Mouse (Mus musculus) neural tube, embryonic 15.5 days (tissue): ENCODE measurements around the gene Tspan2. TPM values are rescaled to one million over a fixed set of nuclear protein-coding genes. Genes with fewer than 3 reads are reported as not detected.

Source experiments
- ATAC-seq: fragments of 200-750 bp; cut with Nextera tagmentation; 2 replicates; pipeline ENCODE4 v1.8.0; 2017; ENCODE audit warnings: mild to moderate bottlenecking, moderate TSS enrichment, moderate library complexity; ENCODE audit not compliant: low FRiP score
- H3K27ac ChIP-seq: fragments of 300-500 bp; sonication (generic); replicated peaks from 2 replicates; pipeline ENCODE4 v1.5.1; 2015; ENCODE audit warnings: mild to moderate bottlenecking, inconsistent platforms
- H3K27me3 ChIP-seq: fragments of 300-500 bp; sonication (generic); replicated peaks from 2 replicates; pipeline ENCODE4 v1.6.1; 2015; ENCODE audit warnings: inconsistent platforms
- H3K36me3 ChIP-seq: fragments of 300-500 bp; sonication (generic); 2 replicates; pipeline ENCODE4 v1.6.1; 2015; ENCODE audit warnings: inconsistent platforms
- H3K4me1 ChIP-seq: fragments of 300-500 bp; sonication (generic); 2 replicates; pipeline ENCODE4 v1.6.1; 2015; ENCODE audit warnings: inconsistent platforms
- H3K4me2 ChIP-seq: fragments of 300-500 bp; sonication (generic); 2 replicates; pipeline ENCODE4 v1.6.1; 2015; ENCODE audit warnings: inconsistent platforms, mild to moderate bottlenecking, moderate library complexity
- H3K4me3 ChIP-seq: fragments of 300-500 bp; sonication (generic); replicated peaks from 2 replicates; pipeline ENCODE4 v1.5.1; 2015; ENCODE audit warnings: mild to moderate bottlenecking, inconsistent platforms
- H3K9ac ChIP-seq: fragments of 300-500 bp; sonication (generic); replicated peaks from 2 replicates; pipeline ENCODE4 v1.6.1; 2015; ENCODE audit warnings: mild to moderate bottlenecking, inconsistent platforms
- H3K9me3 ChIP-seq: fragments of 300-500 bp; sonication (generic); replicated peaks from 2 replicates; pipeline ENCODE4 v1.6.1; 2016; ENCODE audit warnings: inconsistent platforms
- WGBS: fragments of 180-500 bp; shearing (Covaris S2); methylation state at CpG from one replicate; pipeline ENCODE4 v1.1.7; 2015; ENCODE audit warnings: mixed read lengths; 5-methylcytosine and 5-hydroxymethylcytosine counted together
- polyA plus RNA-seq: library from polyadenylated mRNA; unstranded; fragments of >200 nt; fragmentation: Nextera tagmentation; extraction: Ambion mirVana; gene quantifications from 2 replicates; pipeline ENCODE4 v1.2.1, GENCODE M21; 2015

Gene Tspan2
- polyA plus RNA-seq, 1 experiment from 2014 or later, result 15.9 TPM

DNA sequence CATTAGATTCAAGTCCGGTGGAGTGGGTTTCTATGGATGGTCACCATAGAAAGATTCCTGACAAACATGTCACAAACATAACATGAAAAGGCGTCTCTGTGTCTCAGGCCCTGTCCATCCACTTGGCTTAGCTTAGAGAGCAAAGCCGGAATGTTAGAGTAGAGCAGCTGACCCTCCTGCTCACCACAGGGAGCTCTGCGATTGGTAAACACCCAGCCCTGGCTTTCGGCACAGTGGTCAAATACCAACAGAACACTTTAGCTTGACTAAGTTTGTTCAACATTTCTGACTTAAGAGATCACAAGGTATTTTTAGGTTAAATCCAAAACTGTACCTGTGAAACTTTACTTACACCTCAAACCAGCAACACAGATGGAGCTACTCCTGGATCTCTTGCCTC lies 16.8 kb downstream of the Tspan2 start:
- no peaks in the 10 kb centered on the region for H3K9me3 ChIP-seq
- no peaks in the 10 kb centered on the region for H3K4me1 ChIP-seq
- no peak for ATAC-seq
- H3K9ac ChIP-seq, result no peak overlapping the region
- peaks cover 5% of the 10 kb centered on the region; the same call in 1 of the 2 replicates for H3K36me3 ChIP-seq
- WGBS, result 92% methylated on average over 5 of the region's 5 CpGs
- no peak overlapping the region for H3K4me2 ChIP-seq
- H3K27me3 ChIP-seq, result no peaks in the 10 kb centered on the region
- H3K4me3 ChIP-seq, result no peak overlapping the region
- H3K27ac ChIP-seq, result no peak overlapping the region

- H3K9me3 ChIP-seq, result no peaks in the 10 kb centered on the region
- WGBS, result 97% methylated on average over 3 of the region's 3 CpGs
- no peak overlapping the region for H3K27ac ChIP-seq
- H3K36me3 ChIP-seq, result peaks cover 5% of the 10 kb centered on the region; the same call in 1 of the 2 replicates
- no peaks in the 10 kb centered on the region for H3K27me3 ChIP-seq
- H3K4me3 ChIP-seq, result no peak overlapping the region
- no peak for ATAC-seq
- H3K4me2 ChIP-seq, result no peak overlapping the region
- H3K9ac ChIP-seq, result no peak overlapping the region
- no peaks in the 10 kb centered on the region for H3K4me1 ChIP-seq
Observed at GRCm38 (mm10) chr3:102751536-102751935, 17.2 kb downstream of the Tspan2 start.

- Histone ChIP-seq H3K4me2 (no peak overlapping the region), H3K4me1 (no peaks in the 10 kb centered on the region), H3K9ac (no peak overlapping the region), H3K27me3 (no peaks in the 10 kb centered on the region), H3K4me3 (no peak overlapping the region), H3K9me3 (no peaks in the 10 kb centered on the region), H3K36me3 (peaks cover 5% of the 10 kb centered on the region; the same call in 1 of the 2 replicates), H3K27ac (no peak overlapping the region)
- ATAC-seq, result no peak
- WGBS, result 92% methylated on average over 4 of the region's 4 CpGs
Observed at GRCm38 (mm10) chr3:102752053-102752452, 17.7 kb downstream of the Tspan2 start.

GRCm38 (mm10) chr3:102752457-102752856 lies 18.1 kb downstream of the Tspan2 start:
- Histone ChIP-seq H3K9me3 (no peaks in the 10 kb centered on the region), H3K27ac (no peak overlapping the region), H3K36me3 (peaks cover 5% of the 10 kb centered on the region; the same call in 1 of the 2 replicates), H3K4me3 (no peak overlapping the region), H3K27me3 (no peaks in the 10 kb centered on the region), H3K9ac (no peak overlapping the region), H3K4me1 (no peaks in the 10 kb centered on the region), H3K4me2 (no peak overlapping the region)
- 80% methylated on average over 5 of the region's 5 CpGs for WGBS
- no peak for ATAC-seq

- H3K27me3 ChIP-seq, result no peaks in the 10 kb centered on the region
- no peak for ATAC-seq
- H3K9ac ChIP-seq, result no peak overlapping the region
- H3K27ac ChIP-seq, result no peak overlapping the region
- no peak overlapping the region for H3K4me3 ChIP-seq
- whole genome bisulfite sequencing, result 76% methylated on average over 1 of the region's 1 CpGs
- no peaks in the 10 kb centered on the region for H3K4me1 ChIP-seq
- H3K9me3 ChIP-seq, result no peaks in the 10 kb centered on the region
- H3K36me3 ChIP-seq, result peaks cover 19% of the 10 kb centered on the region; the same call in 1 of the 2 replicates
- H3K4me2 ChIP-seq, result no peak overlapping the region
Observed at GRCm38 (mm10) chr3:102755801-102756200, 21.5 kb downstream of the Tspan2 start.

GRCm38 (mm10) chr3:102757019-102757418 lies 22.7 kb downstream of the Tspan2 start:
- no peaks in the 10 kb centered on the region for H3K4me1 ChIP-seq
- H3K4me3 ChIP-seq, result no peak overlapping the region
- no peak overlapping the region for H3K4me2 ChIP-seq
- WGBS, result 86% methylated on average over 6 of the region's 6 CpGs
- ATAC-seq, result no peak
- H3K27me3 ChIP-seq, result no peaks in the 10 kb centered on the region
- no peak overlapping the region for H3K27ac ChIP-seq
- H3K36me3 ChIP-seq, result peaks cover 19% of the 10 kb centered on the region; the same call in 1 of the 2 replicates
- H3K9ac ChIP-seq, result no peak overlapping the region
- H3K9me3 ChIP-seq, result no peaks in the 10 kb centered on the region

- Histone ChIP-seq H3K27me3 (no peaks in the 10 kb centered on the region), H3K9ac (no peak overlapping the region), H3K27ac (no peak overlapping the region), H3K4me3 (no peak overlapping the region), H3K36me3 (peaks cover 19% of the 10 kb centered on the region; the same call in 1 of the 2 replicates), H3K9me3 (no peaks in the 10 kb centered on the region), H3K4me2 (no peak overlapping the region), H3K4me1 (peaks cover 7% of the 10 kb centered on the region)
- 83% methylated on average over 3 of the region's 3 CpGs for WGBS
- no peak for ATAC-seq
Observed at GRCm38 (mm10) chr3:102760236-102760635, 25.9 kb downstream of the Tspan2 start.

- H3K27me3 ChIP-seq, result no peaks in the 10 kb centered on the region
- peaks cover 33% of the 10 kb centered on the region for H3K36me3 ChIP-seq
- no peak overlapping the region for H3K27ac ChIP-seq
- no peak overlapping the region for H3K4me3 ChIP-seq
- 31% methylated on average over 3 of the region's 3 CpGs for WGBS
- no peak for ATAC-seq
- no peak overlapping the region for H3K4me2 ChIP-seq
- no peak overlapping the region for H3K9ac ChIP-seq
- H3K4me1 ChIP-seq, result peaks cover 7% of the 10 kb centered on the region
- no peaks in the 10 kb centered on the region for H3K9me3 ChIP-seq
Observed at GRCm38 (mm10) chr3:102762388-102762787, 28.1 kb downstream of the Tspan2 start.

- 42% methylated on average over 10 of the region's 10 CpGs for WGBS
- H3K36me3 ChIP-seq, result peaks cover 32% of the 10 kb centered on the region
- H3K9ac ChIP-seq, result no peak overlapping the region
- H3K9me3 ChIP-seq, result no peaks in the 10 kb centered on the region
- ATAC-seq, result peak; percentile 59; the same call in 1 of the 2 replicates
- no peak overlapping the region for H3K4me2 ChIP-seq
- H3K27me3 ChIP-seq, result no peaks in the 10 kb centered on the region
- peaks cover 7% of the 10 kb centered on the region for H3K4me1 ChIP-seq
- peak overlapping the region; percentile 58; the same call in 1 of the 2 replicates for H3K27ac ChIP-seq
- H3K4me3 ChIP-seq, result no peak overlapping the region
Observed at GRCm38 (mm10) chr3:102763713-102764400, 29.5 kb downstream of the Tspan2 start.

GRCm38 (mm10) chr3:102764850-102765249 lies 30.5 kb downstream of the Tspan2 start:
- Histone ChIP-seq H3K27ac (no peak overlapping the region), H3K4me1 (peaks cover 7% of the 10 kb centered on the region), H3K9ac (no peak overlapping the region), H3K9me3 (no peaks in the 10 kb centered on the region), H3K4me3 (no peak overlapping the region), H3K36me3 (peaks cover 24% of the 10 kb centered on the region), H3K4me2 (no peak overlapping the region), H3K27me3 (no peaks in the 10 kb centered on the region)
- no peak for ATAC-seq
- 88% methylated on average over 7 of the region's 7 CpGs for WGBS

DNA sequence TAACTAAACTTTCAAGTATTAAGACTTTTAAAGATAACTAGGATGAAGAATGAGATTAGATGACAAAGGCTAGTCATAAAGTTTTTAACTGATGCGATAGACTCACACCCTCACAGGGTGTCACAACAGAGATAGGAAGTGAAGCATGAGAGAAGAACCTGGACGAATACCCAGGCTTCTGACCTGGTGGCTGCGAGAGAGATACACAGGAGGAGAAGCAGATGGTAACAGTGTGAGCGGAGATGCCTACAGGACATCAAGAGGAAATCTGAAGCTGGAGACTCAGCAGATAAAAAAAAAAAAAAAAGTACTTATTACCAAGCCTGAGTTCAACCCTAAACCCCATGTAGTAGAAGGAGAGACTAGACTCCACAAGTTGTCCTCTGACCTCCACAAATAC lies 38.7 kb downstream of the Tspan2 start:
- Histone ChIP-seq H3K4me1 (no peaks in the 10 kb centered on the region), H3K27me3 (no peaks in the 10 kb centered on the region), H3K4me3 (no peak overlapping the region), H3K4me2 (no peak overlapping the region), H3K9ac (no peak overlapping the region), H3K27ac (no peak overlapping the region), H3K36me3 (no peaks in the 10 kb centered on the region; the same call in 1 of the 2 replicates), H3K9me3 (no peaks in the 10 kb centered on the region)
- 93% methylated on average over 4 of the region's 4 CpGs for WGBS
- no peak for ATAC-seq

DNA sequence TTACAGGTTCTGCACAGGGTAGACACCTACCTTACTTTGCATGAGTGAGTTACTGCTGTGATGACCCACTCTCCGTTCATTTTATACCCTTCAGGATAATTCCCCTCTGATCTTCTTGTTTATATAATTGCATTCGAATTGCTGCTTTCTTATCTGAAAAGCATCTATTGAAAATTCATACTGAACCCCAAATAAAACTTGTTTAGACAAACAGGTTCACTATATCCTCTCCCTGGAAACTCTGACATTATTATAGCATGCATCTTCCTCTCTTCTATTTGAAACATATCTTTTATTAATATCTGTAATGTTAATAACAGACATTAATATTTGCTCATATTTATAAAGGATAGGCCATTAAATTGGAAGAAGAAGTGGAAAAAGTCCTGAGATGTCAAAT lies 48.3 kb downstream of the Tspan2 start, which contains the start of gene Tshb:
Gene Tshb, minus strand, starts transcription at position 101 of the 400 bp plus-strand sequence.
- no peaks in the 10 kb centered on the region for H3K36me3 ChIP-seq
- no peaks in the 10 kb centered on the region for H3K27me3 ChIP-seq
- no peak within 1 kb of the TSS for H3K4me3 ChIP-seq
- H3K9me3 ChIP-seq, result no peaks in the 10 kb centered on the region
- H3K9ac ChIP-seq, result no peak within 1 kb of the TSS
- no peak for ATAC-seq
- H3K27ac ChIP-seq, result no peak within 1 kb of the TSS
- H3K4me2 ChIP-seq, result no peak within 1 kb of the TSS
- WGBS, result 82% methylated on average over 2 of the region's 2 CpGs
- no peaks in the 10 kb centered on the region for H3K4me1 ChIP-seq
